Mouse (Mus musculus) hematopoietic stem cell, adult 5-6 weeks (primary cell): ENCODE measurements around the gene Dnaaf3. TPM values are rescaled to one million over a fixed set of nuclear protein-coding genes. Genes with fewer than 3 reads are reported as not detected.

Source experiments
- ATAC-seq, 2 experiments: fragments of 125-278 bp in 1 of 2; replicated peaks in 1 of 2; 2 replicates each; pipeline ENCODE4 v1.8.0; 2016 to 2017; ENCODE audit warnings: inconsistent platforms in 2 of 2, mild to moderate bottlenecking in 2 of 2, moderate number of reproducible peaks in 2 of 2, low read depth in 1 of 2, moderate TSS enrichment in 1 of 2; ENCODE audit not compliant: low FRiP score in 2 of 2, poor library complexity in 2 of 2, severe bottlenecking in 2 of 2, insufficient read depth in 1 of 2, low TSS enrichment in 1 of 2
- total RNA-seq: library from RNA; stranded (forward); fragments of 172-1452, 232-1000 nt; gene quantifications from 2 replicates; pipeline ENCODE4 v1.2.3, GENCODE M21; 2017

Dnaaf3 gene
- total RNA-seq, 1 experiment from 2014 or later, result 2.4 TPM

DNA sequence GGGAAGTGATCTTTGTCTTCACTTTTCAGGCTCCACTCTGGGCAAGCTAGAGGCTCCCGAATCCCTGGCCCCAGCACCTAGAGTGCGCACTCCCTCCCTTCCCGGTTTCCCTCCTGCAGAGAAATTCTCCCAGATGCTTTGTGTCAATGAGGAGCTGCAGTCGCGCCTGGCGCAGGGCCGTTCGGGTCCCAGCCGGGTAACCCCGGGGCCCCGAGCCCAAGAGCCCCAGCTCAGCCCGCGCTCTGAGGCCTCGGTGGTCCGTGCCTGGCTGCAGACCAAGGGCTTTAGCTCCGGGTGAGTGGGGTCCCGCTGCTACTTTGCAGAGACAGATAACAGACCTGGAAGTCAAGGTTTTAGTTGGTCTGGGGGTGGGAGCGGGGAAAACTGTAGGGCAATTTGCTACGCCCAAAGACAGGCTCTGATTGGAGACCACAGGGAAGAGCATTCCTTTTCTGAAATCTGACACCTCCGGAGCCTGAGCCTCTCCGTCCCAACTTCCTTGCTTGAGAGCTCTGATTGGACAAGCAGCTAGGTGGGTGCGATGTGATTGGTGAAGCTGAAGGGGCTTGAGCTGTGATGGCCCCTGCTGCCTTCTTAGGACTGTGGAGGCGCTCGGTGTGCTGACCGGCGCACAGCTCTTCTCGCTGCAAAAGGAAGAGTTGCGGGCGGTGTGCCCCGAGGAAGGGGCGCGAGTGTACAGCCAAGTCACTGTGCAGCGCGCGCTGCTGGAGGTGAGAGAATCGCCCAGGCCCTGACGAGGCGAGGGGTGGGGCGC lies 54.0 kb downstream of the Dnaaf3 start:
- peak; percentile 68 to 84 for ATAC-seq

DNA sequence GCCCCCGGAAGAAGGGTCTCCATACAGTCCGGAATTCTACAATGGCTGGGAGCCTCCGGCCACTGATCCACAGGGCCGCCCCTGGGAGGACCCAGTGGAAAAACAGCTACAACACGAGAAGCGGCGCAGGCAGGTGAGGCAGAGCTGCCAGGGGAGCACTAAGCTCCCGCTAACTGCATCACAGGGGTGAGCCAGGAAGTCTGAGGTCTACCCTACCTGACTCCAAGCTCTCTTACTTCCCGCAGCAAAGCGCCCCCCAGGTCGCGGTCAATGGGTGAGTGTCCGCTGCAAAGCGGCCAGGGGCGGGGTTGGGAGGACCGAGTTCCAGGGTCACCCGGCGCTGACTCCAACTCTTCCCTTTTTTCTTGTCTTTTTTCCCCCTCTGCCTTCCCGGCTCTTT lies 58.3 kb downstream of the Dnaaf3 start:
- ATAC-seq, result no peak

Other genes starting within 250 kb of the Dnaaf3 start
- 3.5 and 4.5 TPM in 2 replicates for gene Ncr1, start 194.7 kb downstream of the Dnaaf3 start, total RNA-seq
- not detected in 2 replicates for gene Gp6, start 134.7 kb downstream of the Dnaaf3 start, total RNA-seq
- gene Rdh13, start 86.8 kb downstream of the Dnaaf3 start, total RNA-seq, result 14.4 and 25.2 TPM in 2 replicates
- gene Eps8l1, start 71.8 kb downstream of the Dnaaf3 start, total RNA-seq, result 5.1 and 17.1 TPM in 2 replicates
- gene Ppp1r12c, start 30.8 kb downstream of the Dnaaf3 start, total RNA-seq, result 134 and 190 TPM in 2 replicates
- 8.2 and 11.1 TPM in 2 replicates for gene Tnnt1, start 16.1 kb downstream of the Dnaaf3 start, total RNA-seq
- 7.0 and 7.1 TPM in 2 replicates for gene Tnni3, start 8.2 kb downstream of the Dnaaf3 start, total RNA-seq
- gene Syt5, start 15.1 kb upstream of the Dnaaf3 start, total RNA-seq, result 1.0 TPM in 1 of 2 replicates, not detected in the other
- gene Ptprh, start 71.6 kb upstream of the Dnaaf3 start, total RNA-seq, result not detected in 2 replicates
- 22.0 and 22.8 TPM in 2 replicates for gene Tmem86b, start 99.0 kb upstream of the Dnaaf3 start, total RNA-seq
- 155 and 186 TPM in 2 replicates for gene Ppp6r1, start 126.6 kb upstream of the Dnaaf3 start, total RNA-seq
- 19.0 and 25.2 TPM in 2 replicates for gene Hspbp1, start 152.6 kb upstream of the Dnaaf3 start, total RNA-seq
- 0.20 and 2.6 TPM in 2 replicates for gene Brsk1, start 158.2 kb upstream of the Dnaaf3 start, total RNA-seq
- gene Tmem150b, start 192.8 kb upstream of the Dnaaf3 start, total RNA-seq, result 5.0 and 7.3 TPM in 2 replicates
- 40.6 and 46.4 TPM in 2 replicates for gene Kmt5c, start 207.7 kb upstream of the Dnaaf3 start, total RNA-seq
- gene Cox6b2, start 220.6 kb upstream of the Dnaaf3 start, total RNA-seq, result 14.1 and 53.9 TPM in 2 replicates
- not detected in 2 replicates for gene Fam71e2, start 238.8 kb upstream of the Dnaaf3 start, total RNA-seq